Mouse (Mus musculus) embryo, embryonic 10 days (tissue): ENCODE data around the gene Ormdl1.
"Not testable (repeated sequence)": the region's sequence is repeated elsewhere in the genome, so short reads cannot be mapped to it uniquely, and the experiment has no call there.

Experiments
- DNase-seq: peaks from one replicate; pipeline ENCODE4 v3.0.0-alpha.2; 2015; ENCODE audit warnings: low spot score

The Ormdl1 gene

GRCm38 (mm10) chr1:53296581-53297383 lies at the start of gene Ormdl1, which contains the start of the genes Pms1 and Gm28778:
TSS of gene Ormdl1 (plus strand) at chr1:53297095.
TSS of gene Pms1 (minus strand) at chr1:53297018.
TSS of gene Gm28778 (plus strand) at chr1:53297111.
- DNase-seq = peak; percentile 95

- DNase-seq = not testable (repeated sequence)
These were observed 31.8 kb upstream of the Ormdl1 start for GRCm38 (mm10) chr1:53264958-53265612.

GRCm38 (mm10) chr1:53269901-53270300 lies 27.0 kb upstream of the Ormdl1 start:
- no peak for DNase-seq

GRCm38 (mm10) chr1:53272646-53273045 lies 24.2 kb upstream of the Ormdl1 start:
- DNase-seq = peak; percentile 29

- DNase-seq = no peak
These were observed 5.7 kb upstream of the Ormdl1 start for GRCm38 (mm10) chr1:53291197-53291596.

- no peak for DNase-seq
These were observed 3.6 kb downstream of the Ormdl1 start for GRCm38 (mm10) chr1:53300506-53300905.

- DNase-seq = peak; percentile 89
These were observed 16.4 kb downstream of the Ormdl1 start, which contains the start of gene Osgepl1 for GRCm38 (mm10) chr1:53312989-53313967. TSS of gene Osgepl1 (plus strand) at chr1:53313624.

- DNase-seq = no peak
These were observed 24.9 kb downstream of the Ormdl1 start for GRCm38 (mm10) chr1:53321662-53322344.

- DNase-seq = no peak
These were observed 26.4 kb downstream of the Ormdl1 start for GRCm38 (mm10) chr1:53323254-53323653.

- no peak for DNase-seq
These were observed 27.4 kb downstream of the Ormdl1 start for GRCm38 (mm10) chr1:53324277-53324676.

- no peak for DNase-seq
These were observed 28.1 kb downstream of the Ormdl1 start for GRCm38 (mm10) chr1:53324827-53325494.

GRCm38 (mm10) chr1:53333527-53333926 lies 36.6 kb downstream of the Ormdl1 start:
- DNase-seq = not testable (repeated sequence)

GRCm38 (mm10) chr1:53335465-53335864 lies 38.6 kb downstream of the Ormdl1 start:
- DNase-seq = no peak

- DNase-seq = not testable (repeated sequence)
These were observed 40.5 kb downstream of the Ormdl1 start for GRCm38 (mm10) chr1:53337403-53337802.

- DNase-seq = no peak
These were observed 44.2 kb downstream of the Ormdl1 start for GRCm38 (mm10) chr1:53341071-53341470.

GRCm38 (mm10) chr1:53352327-53353261 lies 55.7 kb downstream of the Ormdl1 start, which contains the start of the genes Asdurf, Gm28551 and Asnsd1:
TSS of gene Asdurf (minus strand) at chr1:53352619.
TSS of gene Gm28551 (minus strand) at chr1:53352667.
TSS of gene Asnsd1 (minus strand) at chr1:53352752.
- peak; percentile 96 for DNase-seq

GRCm38 (mm10) chr1:53358988-53359387 lies 62.1 kb downstream of the Ormdl1 start:
- DNase-seq = no peak
